Mouse (Mus musculus): ENCODE results near the gene Dolpp1. TPM values are rescaled to one million over a fixed set of nuclear protein-coding genes. Genes with fewer than 3 reads are reported as not detected.
"Not testable (repeated sequence)": the region's sequence is repeated elsewhere in the genome, so short reads cannot be mapped to it uniquely, and the experiment has no call there.

Gene Dolpp1
- total RNA-seq, 2 experiments from 2014 or later = 25.8 to 26.8 TPM

GRCm38 (mm10) chr2:30414101-30414500 lies 22.0 kb downstream of the Dolpp1 start:
- DNase-seq (ENCODE audit: extremely low spot score in 1 of 2, low spot score in 2 of 2) = no peak
- Histone ChIP-seq H3K4me3 (peak overlapping the region; percentile 96), H3K27ac (peak overlapping the region; percentile 99)
- TF ChIP-seq CTCF (IDR thresholded peaks at IDR 0.05) = no peak
- intact Hi-C loops (cut with DNase I) = loop anchor here (5.0 kb wide), 1 partner anchor 52 kb away; the partner anchor contains the start of gene Miga2

GRCm38 (mm10) chr2:30414681-30415080 lies 22.6 kb downstream of the Dolpp1 start:
- TF ChIP-seq CTCF (IDR thresholded peaks at IDR 0.05) = no peak
- Histone ChIP-seq H3K4me3 (peak overlapping the region; percentile 96), H3K27ac (peak overlapping the region; percentile 99)
- intact Hi-C loops (cut with DNase I) = loop anchor here (5.0 kb wide), 1 partner anchor 52 kb away; the partner anchor contains the start of gene Miga2
- DNase-seq (ENCODE audit: extremely low spot score in 1 of 2, low spot score in 2 of 2) = no peak

- intact Hi-C loops (cut with DNase I) = no loop called here
- peak; percentile 90 to 92 for DNase-seq (ENCODE audit: extremely low spot score in 1 of 2, low spot score in 2 of 2)
- H3K27ac ChIP-seq = peak within 1 kb of the TSS; percentile 99
- TF ChIP-seq CTCF (IDR thresholded peaks at IDR 0.05) = no peak
- H3K4me3 ChIP-seq = peak within 1 kb of the TSS; percentile 96
Observed at GRCm38 (mm10) chr2:30415157-30415935, 23.3 kb downstream of the Dolpp1 start, which contains the start of gene Crat. Gene Crat (minus strand): TSS chr2:30415813.

GRCm38 (mm10) chr2:30415936-30416648 lies 24.0 kb downstream of the Dolpp1 start, which contains the start of gene Ptpa:
Gene Ptpa (plus strand): TSS chr2:30416039.
- peak within 1 kb of the TSS; percentile 96 for H3K4me3 ChIP-seq
- peak; percentile 93 for DNase-seq (ENCODE audit: extremely low spot score in 1 of 2, low spot score in 2 of 2)
- intact Hi-C loops (cut with DNase I) = no loop called here
- peak within 1 kb of the TSS; percentile 99 for H3K27ac ChIP-seq
- no peak for TF ChIP-seq CTCF (IDR thresholded peaks at IDR 0.05)

GRCm38 (mm10) chr2:30416649-30416965 lies 24.6 kb downstream of the Dolpp1 start:
- intact Hi-C loops (cut with DNase I) = no loop called here

GRCm38 (mm10) chr2:30417154-30417553 lies 25.1 kb downstream of the Dolpp1 start:
- intact Hi-C loops (cut with DNase I); H3K27ac ChIP-seq; DNase-seq (ENCODE audit: extremely low spot score in 1 of 2, low spot score in 2 of 2): not testable (repeated sequence)
- peak overlapping the region; percentile 96; the same call in 1 of the 2 replicates for H3K4me3 ChIP-seq

More at GRCm38 (mm10) chr2:30416649-30416965, 24.6 kb downstream of the Dolpp1 start:
- Histone ChIP-seq H3K27ac (peak overlapping the region; percentile 99), H3K4me3 (peak overlapping the region; percentile 96)
- DNase-seq (ENCODE audit: extremely low spot score in 1 of 2, low spot score in 2 of 2) = no peak
- no peak for TF ChIP-seq CTCF (IDR thresholded peaks at IDR 0.05)

GRCm38 (mm10) chr2:30417595-30418165 lies 25.6 kb downstream of the Dolpp1 start:
- intact Hi-C loops (cut with DNase I) = no loop called here
- DNase-seq (ENCODE audit: extremely low spot score in 1 of 2, low spot score in 2 of 2) = no peak
- Histone ChIP-seq H3K4me3 (no peak overlapping the region), H3K27ac (no peak overlapping the region)
- no peak for TF ChIP-seq CTCF (IDR thresholded peaks at IDR 0.05)

GRCm38 (mm10) chr2:30418259-30418658 lies 26.2 kb downstream of the Dolpp1 start:
- no peak for DNase-seq (ENCODE audit: extremely low spot score in 1 of 2, low spot score in 2 of 2)
- no peak for TF ChIP-seq CTCF (IDR thresholded peaks at IDR 0.05)
- peak overlapping the region; percentile 28; the same call in 1 of the 2 replicates for H3K27ac ChIP-seq
- H3K4me3 ChIP-seq = no peak overlapping the region
- intact Hi-C loops (cut with DNase I) = no loop called here

GRCm38 (mm10) chr2:30419112-30419511 lies 27.1 kb downstream of the Dolpp1 start:
- intact Hi-C loops (cut with DNase I) = no loop called here
- no peak overlapping the region for H3K4me3 ChIP-seq
- DNase-seq (ENCODE audit: extremely low spot score in 1 of 2, low spot score in 2 of 2) = no peak
- H3K27ac ChIP-seq = peak overlapping the region; percentile 28; the same call in 1 of the 2 replicates
- TF ChIP-seq CTCF (IDR thresholded peaks at IDR 0.05) = no peak

GRCm38 (mm10) chr2:30421432-30421831 lies 29.4 kb downstream of the Dolpp1 start:
- TF ChIP-seq CTCF (IDR thresholded peaks at IDR 0.05) = no peak
- Histone ChIP-seq H3K4me3 (no peak overlapping the region), H3K27ac (no peak overlapping the region)
- no peak for DNase-seq (ENCODE audit: extremely low spot score in 1 of 2, low spot score in 2 of 2)
- intact Hi-C loops (cut with DNase I) = no loop called here

- intact Hi-C loops (cut with DNase I) = no loop called here
- no peak; the same call in 1 of the 2 replicates for TF ChIP-seq CTCF (IDR thresholded peaks at IDR 0.05)
- no peak for DNase-seq (ENCODE audit: extremely low spot score in 1 of 2, low spot score in 2 of 2)
- no peak overlapping the region for H3K27ac ChIP-seq
- H3K4me3 ChIP-seq = no peak overlapping the region
Observed at GRCm38 (mm10) chr2:30429156-30429555, 37.1 kb downstream of the Dolpp1 start.

Data from left cerebral cortex, adult 2 months (tissue).